8 mouse cellular contexts compared by ENCODE assay signal in the genomic region with DNA sequence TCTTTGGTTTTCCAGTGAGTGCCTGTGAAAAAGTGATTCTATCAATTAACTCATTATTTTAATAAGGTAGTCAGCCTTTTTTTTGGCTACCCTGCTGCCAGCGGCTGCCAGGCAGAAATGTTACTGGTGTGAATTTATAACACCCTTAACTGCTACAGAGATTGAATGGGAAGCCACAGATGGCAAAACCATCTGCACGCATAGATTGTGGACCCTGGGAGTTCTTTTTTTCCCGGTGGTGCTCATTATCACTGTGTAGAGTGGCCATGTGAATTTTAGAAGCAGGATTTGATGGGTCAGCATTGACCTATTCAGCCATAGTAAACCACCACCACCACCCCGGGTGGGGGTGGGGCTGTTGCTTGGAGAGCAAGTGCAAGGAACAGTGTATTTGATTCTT. TPM values are rescaled to one million over a fixed set of nuclear protein-coding genes. Genes with fewer than 3 reads are reported as not detected.
A peak's percentile ranks its signal among the peaks of the same experiment; 100 is the strongest.
DNase-seq lines count a peak whose midpoint lies in the region; ATAC-seq and TF ChIP-seq lines count a peak whose summit lies in the region.

No protein-coding gene starts in this region.

- no peaks in the 10 kb centered on the region for H3K9me3 ChIP-seq in neural tube, embryonic 11.5 days (ENCODE audit: control insufficient read depth, low read length)
- no peaks in the 10 kb centered on the region for H3K9me3 ChIP-seq in hindbrain, postnatal 0 days (ENCODE audit: low read length)

- TF ChIP-seq CTCF in hindbrain, postnatal 0 days (IDR thresholded peaks at IDR 0.05; ENCODE audit: low read depth), result no peak

- no peak for ATAC-seq in neural tube, embryonic 11.5 days (ENCODE audit: insufficient read depth, low FRiP score, low TSS enrichment)
- ATAC-seq in hindbrain, postnatal 0 days, result no peak

- H3K4me1 ChIP-seq in neural tube, embryonic 11.5 days (ENCODE audit: control insufficient read depth, insufficient read depth, low read length), result peaks cover 7% of the 10 kb centered on the region; the same call in 1 of the 2 replicates
- H3K4me1 ChIP-seq in hindbrain, postnatal 0 days (ENCODE audit: insufficient read depth, low read length), result peaks cover 6% of the 10 kb centered on the region

- DNase-seq in cerebellum, adult 11-12 months, result peak; percentile 48
- no peak for DNase-seq in cerebellum, adult 8-10 months
- no peak for DNase-seq in neural tube, embryonic 11.5 days (ENCODE audit: low spot score)
- no peak for DNase-seq in neural tube, embryonic 10.5 days (ENCODE audit: extremely low spot score, low spot score)
- DNase-seq in hindbrain, postnatal 0 days (ENCODE audit: low spot score), result no peak
- no peak for DNase-seq in thymus, postnatal 4 days
- DNase-seq in thymus, postnatal 10 days (ENCODE audit: low spot score in 2 of 2), result no peak

- H3K79me2 ChIP-seq in macrophage (ENCODE audit: inconsistent target), result peaks cover 57% of the 10 kb centered on the region

- H3K4me3 ChIP-seq in neural tube, embryonic 11.5 days (ENCODE audit: low read depth, low read length), result peak overlapping the region; percentile 60
- H3K4me3 ChIP-seq in hindbrain, postnatal 0 days (ENCODE audit: low read length), result peak overlapping the region; percentile 83
- peak overlapping the region; percentile 96 for H3K4me3 ChIP-seq in macrophage (ENCODE audit: inconsistent target)

- no peak overlapping the region for H3K27ac ChIP-seq in neural tube, embryonic 11.5 days (ENCODE audit: low read depth, low read length)
- peak overlapping the region; percentile 67; the same call in 1 of the 2 replicates for H3K27ac ChIP-seq in hindbrain, postnatal 0 days
- peak overlapping the region; percentile 58 for H3K27ac ChIP-seq in macrophage

- peak overlapping the region; percentile 70 for H3K9ac ChIP-seq in neural tube, embryonic 11.5 days (ENCODE audit: low read length)
- H3K9ac ChIP-seq in hindbrain, postnatal 0 days (replicated peaks; ENCODE audit: low read length), result peak overlapping the region; percentile 71

- H3K36me3 ChIP-seq in neural tube, embryonic 11.5 days (ENCODE audit: control insufficient read depth, insufficient read depth, low read length), result peaks cover 12% of the 10 kb centered on the region
- H3K36me3 ChIP-seq in hindbrain, postnatal 0 days (ENCODE audit: insufficient read depth, low read length), result peaks cover 20% of the 10 kb centered on the region
- H3K36me3 ChIP-seq in macrophage (ENCODE audit: inconsistent target), result peaks cover 12% of the 10 kb centered on the region; the same call in 1 of the 2 replicates

- H3K4me2 ChIP-seq in neural tube, embryonic 11.5 days (ENCODE audit: low read depth), result peak overlapping the region; percentile 72
- H3K4me2 ChIP-seq in hindbrain, postnatal 0 days (ENCODE audit: low read depth, low read length), result peak overlapping the region; percentile 63

- 8% methylated on average over 4 of the region's 4 CpGs for WGBS in neural tube, embryonic 11.5 days
- WGBS in hindbrain, postnatal 0 days, result 8% methylated on average over 4 of the region's 4 CpGs
- 7% methylated on average over 4 of the region's 4 CpGs for WGBS in macrophage (ENCODE audit: missing documents)

- no peaks in the 10 kb centered on the region for H3K27me3 ChIP-seq in neural tube, embryonic 11.5 days (ENCODE audit: control insufficient read depth, insufficient read depth, low read length)
- no peaks in the 10 kb centered on the region for H3K27me3 ChIP-seq in hindbrain, postnatal 0 days (ENCODE audit: insufficient read depth, low read length)

RNA-seq across cellular contexts. Expression of a gene that starts 1.0 kb away (rescaled TPM):
- polyA plus RNA-seq in neural tube, embryonic 11.5 days (2014; fragmentation: Nextera tagmentation; extraction: Ambion mirVana), result 570 and 586 TPM in 2 replicates
- 76.3 and 99.2 TPM in 2 replicates for total RNA-seq in hindbrain, postnatal 0 days (2014; rRNA removed)
- 194 and 201 TPM in 2 replicates for polyA plus RNA-seq in hindbrain, postnatal 0 days (2015; fragmentation: Nextera tagmentation; extraction: Ambion mirVana)
- 100 to 1,000 TPM in 10 of 26 experiments, 10 to 100 TPM in 16; 43.7 to 144 (median 87.4) TPM for total RNA-seq in macrophage (2018; cell fraction: chromatin; rRNA removed)
- total RNA-seq in macrophage (2018; cell fraction: cytosol; rRNA removed), result 100 to 1,000 TPM; 106 to 240 (median 168) TPM
- 100 to 1,000 TPM in 25 of 26 experiments, 10 to 100 TPM in 1; 89.1 to 383 (median 211) TPM for total RNA-seq in macrophage (2018; cell fraction: nucleus; rRNA removed)
- 176 to 280 TPM (median 259 TPM) in 3 replicates for polyA plus RNA-seq in macrophage (2018)
